Mouse (Mus musculus) G1E (cell line): Measurements from ENCODE around the gene Ntm. TPM values are rescaled to one million over a fixed set of nuclear protein-coding genes. Genes with fewer than 3 reads are reported as not detected.

Experiments
- ATAC-seq: 2 replicates; pipeline ENCODE4 v1.8.0; 2016; ENCODE audit warnings: mild to moderate bottlenecking; ENCODE audit not compliant: insufficient number of reproducible peaks, poor library complexity, low FRiP score, severe bottlenecking; ENCODE audit errors: extremely low read depth
- DNase-seq: peaks from one replicate; pipeline ENCODE4 v3.0.0; 2012; ENCODE audit warnings: low spot score
- H3K27me3 ChIP-seq: 2 replicates; pipeline ENCODE4 v1.6.1; 2012; ENCODE audit warnings: mild to moderate bottlenecking, low read length, inconsistent platforms; ENCODE audit not compliant: insufficient read depth
- H3K36me3 ChIP-seq: replicated peaks from 2 replicates; pipeline ENCODE3; 2012; ENCODE audit warnings: mild to moderate bottlenecking, inconsistent platforms
- H3K4me1 ChIP-seq: 2 replicates; pipeline ENCODE4 v1.6.1; 2012; ENCODE audit warnings: low read depth, low read length, inconsistent platforms, mixed read lengths; ENCODE audit not compliant: insufficient read depth
- H3K4me3 ChIP-seq: 2 replicates; pipeline ENCODE4 v1.5.1; 2012; ENCODE audit warnings: low read depth, mild to moderate bottlenecking, inconsistent platforms, low read length, moderate library complexity, mixed read lengths
- H3K9me3 ChIP-seq: replicated peaks from 2 replicates; pipeline ENCODE4 v1.6.1; 2012; ENCODE audit warnings: inconsistent platforms
- CTCF ChIP-seq: IDR thresholded peaks from 2 replicates; pipeline ENCODE4 v1.5.1; 2012; ENCODE audit warnings: low read depth, low read length, inconsistent platforms, mixed read lengths
- GATA1 ChIP-seq: IDR thresholded peaks from 2 replicates; pipeline ENCODE4 v1.6.1; 2012; ENCODE audit warnings: borderline replicate concordance, low read length, inconsistent platforms, mixed read lengths
- GATA2 ChIP-seq: IDR thresholded peaks from 2 replicates; pipeline ENCODE4 v1.6.1; 2012; ENCODE audit warnings: low read depth, low read length, inconsistent platforms, borderline replicate concordance
- POLR2AphosphoS5 ChIP-seq: IDR thresholded peaks from 2 replicates; pipeline ENCODE4 v1.6.1; 2012; ENCODE audit warnings: low read depth, low read length, inconsistent platforms; ENCODE audit not compliant: insufficient replicate concordance
- TAL1 ChIP-seq: conservative IDR thresholded peaks from 2 replicates; pipeline ENCODE4 v1.6.1; 2012; ENCODE audit warnings: low read depth, low read length, inconsistent platforms, mixed read lengths
- polyA plus RNA-seq: library from polyadenylated mRNA; stranded (reverse); fragments of >175 nt; gene quantifications from 2 replicates; pipeline ENCODE4 v1.2.3, GENCODE M21; 2012
- total RNA-seq, 2 experiments: library from RNA; stranded (forward) in 1 of 2; stranded (reverse) in 1 of 2; fragments of 200-1000 nt in 1 of 2; fragments of >200 nt in 1 of 2; fragmentation: Nextera tagmentation in 1 of 2; gene quantifications; 2 replicates each; pipeline ENCODE4 v1.2.3; 2014 to 2017

The Ntm gene
- not detected in 2 replicates for total RNA-seq (2014; fragmentation: Nextera tagmentation)
- 0.11 and 0.23 TPM in 2 replicates for total RNA-seq (2017)
- not detected in 2 replicates for polyA plus RNA-seq

GRCm38 (mm10) chr9:29962978-29963377, at the start of gene Ntm:
TSS of gene Ntm (minus strand) at chr9:29963141.
- TF ChIP-seq GATA2 (no peak), POLR2AphosphoS5 (no peak), CTCF (no peak), GATA1 (no peak), TAL1 (no peak)
- peaks cover 39% of the 10 kb centered on the region for H3K9me3 ChIP-seq

DNA sequence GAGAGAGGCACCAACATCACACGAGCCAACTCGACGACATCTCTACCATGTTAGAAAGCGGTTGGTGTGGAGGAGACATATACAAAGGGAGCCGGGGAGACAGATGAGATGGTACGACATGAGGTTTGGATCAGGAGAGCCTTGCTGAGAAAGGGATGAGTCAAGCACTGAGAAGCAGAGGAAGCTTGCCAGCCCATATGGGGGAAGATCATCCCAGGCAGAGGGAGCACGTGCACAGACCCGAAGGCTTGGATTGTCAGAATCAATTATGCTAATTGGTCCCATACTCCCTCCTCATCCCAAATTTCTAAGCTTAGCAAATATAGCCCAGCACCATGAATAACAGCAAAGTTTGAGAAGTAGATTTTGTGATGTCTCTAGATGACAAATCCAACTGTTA, 42.8 kb upstream of the Ntm start:
- Histone ChIP-seq H3K9me3 (peaks cover 14% of the 10 kb centered on the region), H3K4me1 (no peaks in the 10 kb centered on the region), H3K4me3 (no peak overlapping the region), H3K27me3 (no peaks in the 10 kb centered on the region), H3K36me3 (no peaks in the 10 kb centered on the region)
- DNase-seq (no peak), ATAC-seq (no peak)
- TF ChIP-seq GATA1: no peak
- TF ChIP-seq CTCF: no peak
- TF ChIP-seq GATA2: no peak
- TF ChIP-seq TAL1: no peak
- no peak for TF ChIP-seq POLR2AphosphoS5

More at GRCm38 (mm10) chr9:29962978-29963377, at the start of gene Ntm:
- Histone ChIP-seq H3K27me3 (no peaks in the 10 kb centered on the region), H3K36me3 (no peaks in the 10 kb centered on the region), H3K4me1 (no peaks in the 10 kb centered on the region), H3K4me3 (no peak within 1 kb of the TSS)
- ATAC-seq (no peak), DNase-seq (no peak)

DNA sequence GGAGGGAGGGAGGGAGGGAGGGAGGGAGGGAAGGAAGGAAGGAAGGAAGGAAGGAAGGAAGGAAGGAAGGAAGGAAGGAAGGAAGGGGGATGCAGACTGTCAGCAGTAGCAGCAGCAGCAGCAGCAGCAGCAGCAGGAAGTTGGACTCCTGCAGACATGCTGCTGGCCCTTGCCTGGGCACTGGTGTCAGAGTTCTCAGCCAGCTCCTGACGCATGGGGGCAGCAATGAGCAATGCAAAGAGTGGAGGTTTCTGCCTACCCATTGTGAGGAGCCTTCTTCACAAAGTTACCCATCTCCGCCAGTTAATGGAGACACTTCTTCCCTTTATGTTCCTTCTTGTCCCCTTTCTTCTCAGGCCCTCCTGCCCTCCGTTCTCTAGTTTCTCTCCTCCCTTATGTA, 40.7 kb upstream of the Ntm start:
- H3K4me1 ChIP-seq: no peaks in the 10 kb centered on the region
- H3K36me3 ChIP-seq: no peaks in the 10 kb centered on the region
- no peak overlapping the region for H3K4me3 ChIP-seq
- H3K27me3 ChIP-seq: no peaks in the 10 kb centered on the region
- ATAC-seq (no peak), DNase-seq (no peak)
- H3K9me3 ChIP-seq: peaks cover 13% of the 10 kb centered on the region
- TF ChIP-seq GATA1: no peak
- no peak for TF ChIP-seq TAL1
- TF ChIP-seq POLR2AphosphoS5: no peak
- no peak for TF ChIP-seq CTCF
- TF ChIP-seq GATA2: no peak

DNA sequence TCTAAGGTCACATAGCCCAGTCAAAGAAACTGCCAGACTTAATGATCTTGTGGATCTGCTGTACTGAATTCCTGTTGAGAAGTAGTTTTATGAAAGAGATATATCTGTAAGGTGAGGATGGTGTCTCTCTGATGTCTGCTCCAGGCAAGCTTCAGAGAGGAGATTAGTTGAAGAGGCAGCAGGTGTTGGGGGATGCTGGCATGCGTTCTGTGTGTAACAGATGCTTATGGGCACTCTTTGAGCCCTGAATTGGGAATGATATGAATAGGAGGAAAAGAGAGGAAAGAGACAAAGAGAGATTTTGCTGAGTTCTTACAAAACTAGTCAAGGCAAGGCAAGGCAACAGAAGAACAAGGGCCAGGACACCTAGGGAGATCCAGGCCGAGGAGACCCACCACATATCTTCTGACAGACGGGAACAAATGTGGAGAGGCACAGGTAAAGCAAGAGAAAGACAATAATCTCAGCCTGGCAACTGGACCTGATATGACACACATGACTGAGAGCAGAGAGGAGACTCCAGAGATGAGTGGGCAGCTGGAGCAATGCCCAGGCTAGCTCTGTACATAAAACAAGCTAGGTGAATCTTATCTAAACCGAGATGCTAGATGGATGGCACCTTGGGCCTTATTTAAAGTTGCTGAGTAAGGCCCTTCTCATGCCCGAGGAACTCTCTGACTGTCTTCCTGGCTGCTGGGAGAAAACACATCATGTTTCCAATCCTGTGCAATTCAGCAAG, 18.4 kb upstream of the Ntm start:
- ATAC-seq (no peak), DNase-seq (no peak)
- no peak for TF ChIP-seq TAL1
- no peak for TF ChIP-seq GATA1
- no peak for TF ChIP-seq GATA2
- no peak for TF ChIP-seq POLR2AphosphoS5
- TF ChIP-seq CTCF: no peak

DNA sequence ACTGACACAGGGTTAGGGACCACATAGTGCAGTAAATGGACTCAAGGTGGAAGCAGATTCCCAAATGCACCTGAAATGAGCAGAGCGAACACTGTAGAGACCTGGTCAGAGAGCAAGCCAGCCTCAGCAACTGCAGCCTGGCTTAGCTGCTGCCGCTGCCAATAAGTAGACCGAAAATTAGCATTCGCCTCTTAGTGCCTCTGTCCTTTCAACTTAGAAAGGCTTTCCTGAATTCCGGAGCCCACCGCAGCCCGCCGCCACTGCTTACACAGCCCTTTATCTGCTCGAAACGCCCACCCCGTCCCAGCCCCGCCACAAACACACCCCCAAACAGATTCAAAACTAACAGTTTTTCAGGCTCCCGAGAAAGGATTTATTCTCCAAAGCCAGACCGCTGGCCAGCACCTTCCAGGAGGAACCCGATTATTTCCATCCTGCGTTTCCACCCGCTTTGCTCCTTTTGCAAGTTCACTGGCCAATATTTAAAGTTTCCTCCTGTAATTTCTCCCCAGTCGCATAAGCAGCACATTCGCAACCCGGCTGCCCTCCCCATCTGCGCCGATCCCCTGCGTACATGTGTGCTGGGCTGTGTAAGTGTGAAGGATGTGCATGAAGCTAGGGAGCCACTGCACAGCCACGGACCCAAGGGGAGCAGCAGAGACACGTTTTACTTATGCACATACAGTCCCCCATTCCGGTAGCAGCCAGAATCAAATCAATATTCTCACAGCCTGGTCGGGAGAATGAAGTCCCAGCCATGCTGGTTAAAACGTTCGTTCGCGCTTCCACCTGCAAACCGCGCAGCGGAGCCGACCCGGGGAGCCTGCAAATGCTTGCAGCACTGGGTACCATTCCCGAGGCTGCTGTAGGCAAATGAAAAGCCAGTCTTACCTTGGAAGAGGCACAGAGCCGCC, 730 bp downstream of the Ntm start:
- H3K4me1 ChIP-seq: no peaks in the 10 kb centered on the region
- peaks cover 38% of the 10 kb centered on the region for H3K9me3 ChIP-seq
- TF ChIP-seq GATA2: no peak
- no peak for TF ChIP-seq CTCF
- no peak for TF ChIP-seq POLR2AphosphoS5
- TF ChIP-seq GATA1: no peak
- TF ChIP-seq TAL1: no peak
- ATAC-seq (no peak), DNase-seq (no peak)
- no peaks in the 10 kb centered on the region for H3K36me3 ChIP-seq
- H3K27me3 ChIP-seq: no peaks in the 10 kb centered on the region
- H3K4me3 ChIP-seq: no peak overlapping the region

More for the DNA sequence above, 18.4 kb upstream of the Ntm start:
- no peaks in the 10 kb centered on the region for H3K36me3 ChIP-seq
- no peaks in the 10 kb centered on the region for H3K4me1 ChIP-seq
- no peaks in the 10 kb centered on the region for H3K9me3 ChIP-seq
- no peaks in the 10 kb centered on the region for H3K27me3 ChIP-seq
- no peak overlapping the region for H3K4me3 ChIP-seq

DNA sequence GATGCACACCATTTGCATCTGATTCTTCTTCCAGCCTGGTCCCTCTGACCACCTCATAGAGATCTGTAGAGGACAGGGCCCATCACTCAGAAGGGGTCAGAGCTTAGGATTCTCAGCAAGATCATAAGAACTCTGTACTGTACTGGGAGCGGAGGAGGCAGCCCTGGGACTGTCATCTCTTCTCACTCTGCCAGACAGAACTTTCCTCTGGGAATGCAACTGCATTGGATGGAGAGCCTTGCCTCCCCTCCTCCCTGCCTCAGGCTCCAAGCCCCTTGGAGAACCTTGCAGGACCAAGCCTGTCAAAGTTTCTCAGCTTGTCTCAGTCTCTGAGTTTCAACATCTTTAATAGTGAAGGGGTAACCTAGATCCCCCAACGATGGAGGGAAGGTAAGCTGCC, 1.4 kb downstream of the Ntm start:
- peaks cover 34% of the 10 kb centered on the region for H3K9me3 ChIP-seq
- H3K27me3 ChIP-seq: no peaks in the 10 kb centered on the region
- no peak overlapping the region for H3K4me3 ChIP-seq
- H3K4me1 ChIP-seq: no peaks in the 10 kb centered on the region
- ATAC-seq (no peak), DNase-seq (no peak)
- no peak for TF ChIP-seq GATA2
- TF ChIP-seq TAL1: no peak
- no peaks in the 10 kb centered on the region for H3K36me3 ChIP-seq
